Mouse (Mus musculus) heart, postnatal 0 days (tissue): ENCODE results near the gene Gcfc2. TPM values are rescaled to one million over a fixed set of nuclear protein-coding genes. Genes with fewer than 3 reads are reported as not detected.

Source experiments
- ATAC-seq: fragments of 200-750 bp; cut with Nextera tagmentation; 2 replicates; pipeline ENCODE4 v1.8.0; 2017; ENCODE audit warnings: low read depth, moderate number of reproducible peaks, moderate library complexity; ENCODE audit not compliant: insufficient read depth
- DNase-seq: peaks from one replicate; pipeline ENCODE4 v3.0.0-alpha.2; 2016; ENCODE audit warnings: low spot score
- H3K27ac ChIP-seq: fragments of 300-500 bp; sonication (generic); 2 replicates; pipeline ENCODE4 v1.5.1; 2014; ENCODE audit warnings: low read depth, mild to moderate bottlenecking
- H3K27me3 ChIP-seq: fragments of 300-500 bp; sonication (generic); 2 replicates; pipeline ENCODE4 v1.6.1; 2014; ENCODE audit warnings: low read length, mixed read lengths; ENCODE audit not compliant: control insufficient read depth, insufficient read depth
- H3K36me3 ChIP-seq: fragments of 300-500 bp; sonication (generic); replicated peaks from 2 replicates; pipeline ENCODE4 v1.6.1; 2014; ENCODE audit warnings: low read length, mixed read lengths; ENCODE audit not compliant: control insufficient read depth, insufficient read depth
- H3K4me1 ChIP-seq: fragments of 300-500 bp; sonication (generic); 2 replicates; pipeline ENCODE4 v1.6.1; 2014; ENCODE audit warnings: antibody characterized with exemption; ENCODE audit not compliant: control insufficient read depth, insufficient read depth
- H3K4me2 ChIP-seq: fragments of 300-500 bp; sonication (generic); 2 replicates; pipeline ENCODE4 v1.6.1; 2014; ENCODE audit warnings: low read depth, mild to moderate bottlenecking, low read length, moderate library complexity
- H3K4me3 ChIP-seq: fragments of 300-500 bp; sonication (generic); 2 replicates; pipeline ENCODE4 v1.5.1; 2014; ENCODE audit warnings: low read depth, low read length
- H3K9ac ChIP-seq: fragments of 300-500 bp; sonication (generic); replicated peaks from 2 replicates; pipeline ENCODE4 v1.6.1; 2014; ENCODE audit warnings: low read depth, low read length, mixed read lengths
- H3K9me3 ChIP-seq: fragments of 300-500 bp; sonication (generic); replicated peaks from 2 replicates; pipeline ENCODE4 v1.6.1; 2016; ENCODE audit warnings: low read length; ENCODE audit not compliant: control insufficient read depth
- CTCF ChIP-seq: IDR thresholded peaks from 2 replicates; pipeline ENCODE4 v1.5.1; 2016; ENCODE audit warnings: antibody characterized with exemption, control low read depth, low read depth
- EP300 ChIP-seq: IDR thresholded peaks from 2 replicates; pipeline ENCODE4 v1.6.1; 2016; ENCODE audit warnings: antibody characterized with exemption, low read depth
- WGBS: fragments of 180-500 bp; shearing (Covaris S2); extraction: QIAGEN DNeasy Blood & Tissue Kit; methylation state at CpG from one replicate; pipeline ENCODE4 v1.1.7; 2014; 5-methylcytosine and 5-hydroxymethylcytosine counted together
- polyA plus RNA-seq: library from polyadenylated mRNA; unstranded; fragments of >200 nt; fragmentation: Nextera tagmentation; extraction: Ambion mirVana; gene quantifications from 2 replicates; pipeline ENCODE4 v1.2.1, GENCODE M21; 2015
- total RNA-seq: library from RNA; depleted of rRNA; stranded (reverse); fragments of >200 nt; gene quantifications from 2 replicates; pipeline ENCODE4 v1.2.3, GENCODE M21; 2014; ENCODE audit warnings: low replicate concordance

Gene Gcfc2
- total and polyA plus RNA-seq, 2 experiments from 2014 or later, result 1.7 to 8.9 TPM

- Histone ChIP-seq H3K9me3 (no peaks in the 10 kb centered on the region), H3K27ac (no peak overlapping the region), H3K4me3 (no peak overlapping the region), H3K36me3 (peaks cover 91% of the 10 kb centered on the region), H3K4me2 (no peak overlapping the region), H3K9ac (no peak overlapping the region), H3K27me3 (no peaks in the 10 kb centered on the region), H3K4me1 (no peaks in the 10 kb centered on the region)
- no peak for TF ChIP-seq EP300
- no peak for TF ChIP-seq CTCF
- ATAC-seq, result no peak
- DNase-seq, result no peak
- 79% methylated on average over 3 of the region's 3 CpGs for WGBS
Measured at GRCm38 (mm10) chr6:81944432-81944831, 21.0 kb downstream of the Gcfc2 start.

DNA sequence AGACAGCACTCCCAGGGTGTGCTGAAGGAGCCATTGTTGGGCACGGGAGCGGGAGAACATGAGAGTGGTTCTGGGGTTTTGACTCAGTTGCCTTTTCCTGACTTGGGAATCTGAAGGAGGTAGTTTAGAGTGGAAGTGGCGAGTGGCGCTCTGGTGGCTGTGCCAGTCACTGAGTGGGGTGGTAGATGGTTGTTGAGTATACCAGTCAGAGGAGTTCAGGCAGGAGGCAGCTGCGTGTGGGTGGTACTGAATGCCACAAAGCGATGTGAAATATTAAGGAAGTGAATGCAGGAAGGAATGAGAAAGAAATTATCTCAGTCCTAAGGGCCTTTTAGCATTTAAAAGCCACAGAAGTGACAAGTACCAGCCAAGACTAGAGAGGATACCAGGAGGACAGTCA lies 23.4 kb downstream of the Gcfc2 start:
- H3K4me1 ChIP-seq, result no peaks in the 10 kb centered on the region
- TF ChIP-seq EP300, result no peak
- TF ChIP-seq CTCF, result no peak
- DNase-seq, result no peak
- no peak overlapping the region for H3K27ac ChIP-seq
- no peak for ATAC-seq
- H3K36me3 ChIP-seq, result peaks cover 91% of the 10 kb centered on the region
- H3K27me3 ChIP-seq, result no peaks in the 10 kb centered on the region
- no peak overlapping the region for H3K4me3 ChIP-seq
- 91% methylated on average over 6 of the region's 6 CpGs for WGBS
- no peak overlapping the region for H3K9ac ChIP-seq
- H3K9me3 ChIP-seq, result no peaks in the 10 kb centered on the region
- H3K4me2 ChIP-seq, result no peak overlapping the region

DNA sequence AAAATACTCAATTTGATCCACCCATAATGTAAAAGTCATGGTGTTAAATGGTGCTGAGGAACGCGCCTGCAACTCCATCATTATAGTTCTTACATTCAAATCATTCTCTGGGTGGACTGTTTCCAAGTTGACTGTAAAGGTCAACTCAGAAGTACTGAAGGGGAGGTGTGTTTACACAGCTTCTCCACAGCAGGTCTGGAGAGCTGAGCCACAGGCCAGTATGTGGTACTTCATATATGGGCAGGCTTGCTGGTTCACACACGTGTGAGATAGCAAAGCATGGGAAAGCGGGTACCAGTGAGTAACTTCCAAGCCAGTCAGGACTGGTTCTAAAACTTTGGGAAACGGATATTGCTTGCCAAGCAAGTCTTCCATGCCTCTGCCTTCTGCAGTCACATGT lies 31.7 kb downstream of the Gcfc2 start:
- H3K4me3 ChIP-seq, result no peak overlapping the region
- TF ChIP-seq CTCF (no peak), EP300 (no peak)
- no peak overlapping the region for H3K9ac ChIP-seq
- no peaks in the 10 kb centered on the region for H3K4me1 ChIP-seq
- DNase-seq, result no peak
- 94% methylated on average over 5 of the region's 5 CpGs for WGBS
- H3K36me3 ChIP-seq, result peaks cover 61% of the 10 kb centered on the region
- ATAC-seq, result no peak
- H3K27ac ChIP-seq, result no peak overlapping the region
- H3K9me3 ChIP-seq, result no peaks in the 10 kb centered on the region
- H3K27me3 ChIP-seq, result no peaks in the 10 kb centered on the region
- no peak overlapping the region for H3K4me2 ChIP-seq

DNA sequence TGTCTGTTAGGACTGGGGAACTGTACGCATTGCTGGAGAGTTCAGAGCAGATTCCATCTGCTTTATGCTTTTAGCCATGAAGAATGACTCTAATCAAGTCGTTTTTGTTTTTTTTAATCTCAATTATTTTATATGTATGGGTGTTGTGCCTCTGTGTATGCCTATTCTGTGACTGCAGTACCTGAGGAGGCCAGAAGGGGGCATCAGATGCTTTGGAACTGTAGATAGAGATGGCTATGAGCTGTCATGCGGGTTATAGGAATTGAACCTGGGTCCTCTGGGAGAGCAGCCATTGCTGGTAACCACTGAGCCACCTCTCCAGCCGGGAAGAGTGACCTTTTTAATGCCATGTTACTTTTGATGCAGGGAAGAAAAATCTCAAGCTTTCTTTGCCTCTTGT lies 32.9 kb downstream of the Gcfc2 start:
- Histone ChIP-seq H3K4me1 (no peaks in the 10 kb centered on the region), H3K27ac (no peak overlapping the region), H3K27me3 (no peaks in the 10 kb centered on the region), H3K9me3 (no peaks in the 10 kb centered on the region), H3K36me3 (peaks cover 60% of the 10 kb centered on the region), H3K4me3 (no peak overlapping the region), H3K9ac (no peak overlapping the region), H3K4me2 (no peak overlapping the region)
- ATAC-seq, result no peak
- DNase-seq, result no peak
- 93% methylated on average over 4 of the region's 4 CpGs for WGBS
- TF ChIP-seq EP300, result no peak
- TF ChIP-seq CTCF, result no peak; the same call in 1 of the 2 replicates

GRCm38 (mm10) chr6:81957992-81958391 lies 34.5 kb downstream of the Gcfc2 start:
- Histone ChIP-seq H3K4me3 (no peak overlapping the region), H3K27me3 (no peaks in the 10 kb centered on the region), H3K27ac (no peak overlapping the region), H3K9ac (no peak overlapping the region), H3K4me2 (no peak overlapping the region), H3K4me1 (no peaks in the 10 kb centered on the region), H3K36me3 (peaks cover 60% of the 10 kb centered on the region), H3K9me3 (no peaks in the 10 kb centered on the region)
- TF ChIP-seq CTCF (no peak), EP300 (no peak)
- DNase-seq (no peak), ATAC-seq (no peak)
- 75% methylated on average over 11 of the region's 11 CpGs for WGBS

- no peak overlapping the region for H3K4me2 ChIP-seq
- ATAC-seq, result no peak
- H3K27ac ChIP-seq, result no peak overlapping the region
- TF ChIP-seq CTCF (no peak), EP300 (no peak)
- no peaks in the 10 kb centered on the region for H3K9me3 ChIP-seq
- H3K27me3 ChIP-seq, result no peaks in the 10 kb centered on the region
- 91% methylated on average over 8 of the region's 8 CpGs for WGBS
- DNase-seq, result no peak
- no peak overlapping the region for H3K4me3 ChIP-seq
- H3K4me1 ChIP-seq, result peaks cover 6% of the 10 kb centered on the region
- no peak overlapping the region for H3K9ac ChIP-seq
- H3K36me3 ChIP-seq, result peaks cover 69% of the 10 kb centered on the region
Measured at GRCm38 (mm10) chr6:81959866-81960265, 36.4 kb downstream of the Gcfc2 start.
